Mouse (Mus musculus): ENCODE measurements around the gene Icam2.
"Not testable (repeated sequence)": the region's sequence is repeated elsewhere in the genome, so short reads cannot be mapped to it uniquely, and the experiment has no call there.

Gene Icam2

DNA sequence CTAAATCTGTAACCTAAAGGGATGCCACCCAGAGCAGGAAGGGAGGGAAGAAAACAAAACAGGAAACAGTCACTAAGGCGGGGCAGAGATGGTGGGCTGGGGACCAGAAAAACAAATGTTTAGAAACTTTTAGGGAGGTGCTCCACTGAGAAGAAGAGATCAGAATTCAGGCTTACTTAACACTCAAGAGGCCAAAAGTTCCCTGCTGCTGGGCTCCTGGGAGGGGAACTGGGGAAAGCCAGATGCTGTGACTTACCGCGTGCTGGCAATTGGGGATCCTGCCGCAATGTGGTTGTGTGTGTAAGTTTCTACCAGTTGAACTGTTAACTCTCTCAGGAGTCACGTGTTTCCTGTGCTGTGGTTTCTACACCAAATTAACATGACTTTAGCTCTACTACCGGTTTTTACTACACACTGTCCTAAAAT is at the start of gene Icam2:
Icam2 (minus strand) TSS at position 285 of the 426 bp plus-strand sequence.
- DNase-seq: no peak

DNA sequence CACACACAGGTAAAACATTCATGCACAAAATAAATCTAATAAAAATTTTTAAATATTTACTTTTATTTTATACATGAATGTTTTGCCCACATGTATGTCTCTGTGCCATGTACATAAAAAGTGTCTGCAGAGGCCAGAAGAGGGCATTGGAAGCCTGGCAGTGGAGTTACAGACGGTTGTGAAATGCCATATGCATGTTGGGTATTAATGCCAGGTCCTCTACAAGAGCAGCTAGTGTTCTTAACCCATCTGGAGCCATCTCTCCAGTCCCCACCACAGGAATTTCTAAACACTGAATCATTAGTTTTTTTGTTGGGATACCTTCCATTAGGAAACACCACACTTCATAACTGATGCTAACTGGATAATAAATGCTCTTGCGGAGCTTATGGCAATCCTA is 49.7 kb upstream of the Icam2 start:
- DNase-seq: no peak

DNA sequence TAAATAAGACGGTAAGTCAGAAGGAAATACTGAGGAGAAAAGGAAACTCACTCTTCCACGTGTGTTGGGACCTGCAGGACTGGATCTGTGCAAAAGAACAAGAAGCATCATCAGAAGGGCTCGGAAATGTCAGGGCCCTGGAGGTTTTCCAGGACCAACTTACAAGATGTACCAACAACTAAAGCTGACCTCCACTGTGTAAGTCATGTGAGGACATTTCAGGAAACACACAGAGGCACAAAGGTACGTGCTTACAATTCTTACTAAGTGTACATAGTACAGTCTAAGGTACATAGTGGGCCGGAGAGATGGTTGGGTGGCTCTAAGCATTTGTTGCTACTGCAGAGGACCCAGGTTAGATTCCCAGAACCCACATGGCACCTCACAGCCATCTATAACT is 49.2 kb upstream of the Icam2 start:
- DNase-seq: no peak

DNA sequence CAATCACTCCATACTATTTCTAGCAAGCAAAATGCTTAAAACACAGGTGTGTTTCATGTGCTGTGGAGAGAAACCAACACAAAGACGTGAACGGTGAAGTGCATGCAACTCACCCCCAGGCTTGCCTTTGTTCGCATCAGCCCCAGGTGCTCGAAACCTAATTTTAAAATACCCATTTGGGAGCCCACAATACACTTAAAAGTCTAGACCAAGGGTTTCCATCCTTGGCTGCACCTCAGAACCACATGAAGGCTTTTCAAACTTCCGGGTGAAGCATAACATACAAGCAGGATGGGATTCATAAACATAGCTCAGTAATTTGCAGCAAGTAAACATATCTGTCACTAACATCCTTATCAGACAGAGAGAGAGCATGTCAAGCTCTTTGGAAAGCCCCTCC is 42.5 kb upstream of the Icam2 start:
- no peak for DNase-seq

DNA sequence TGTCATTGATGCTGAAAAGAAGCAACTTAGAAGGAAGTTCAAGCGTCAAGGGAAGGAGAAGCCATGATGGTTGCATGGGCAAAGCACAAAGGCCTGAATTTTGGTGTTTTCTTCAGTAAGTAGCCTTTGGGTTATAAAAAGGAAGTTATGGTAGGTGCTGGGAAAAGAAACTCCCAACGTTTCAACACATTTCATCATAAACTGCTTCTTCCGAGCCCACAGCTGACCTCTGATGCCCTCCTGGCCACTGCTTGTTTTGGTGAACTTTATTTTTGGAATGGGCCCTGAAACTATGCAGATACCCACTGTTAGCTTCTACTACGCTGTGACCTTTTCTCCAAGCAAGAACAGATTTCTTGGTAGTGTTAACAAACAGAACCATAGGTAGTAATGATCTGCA is 41.8 kb upstream of the Icam2 start:
- DNase-seq: no peak

DNA sequence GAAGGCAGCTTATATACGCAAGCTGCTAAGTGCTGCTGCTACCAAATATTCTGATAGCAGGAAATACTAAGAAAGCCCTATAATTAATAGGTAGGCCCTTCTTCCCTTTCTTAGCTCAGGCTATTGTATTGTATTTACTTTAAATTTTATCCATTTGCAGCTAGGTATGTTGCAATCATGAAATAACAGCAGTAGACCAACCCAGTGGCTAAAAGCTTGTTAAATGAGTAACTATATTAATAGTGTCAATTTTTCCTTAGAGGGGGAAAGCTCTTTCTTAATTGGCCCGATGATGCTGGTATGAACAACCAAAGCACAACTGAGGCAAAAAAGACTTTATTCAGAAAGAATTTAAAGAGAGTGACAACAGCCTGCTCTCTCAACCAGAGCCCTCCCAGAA is 40.7 kb upstream of the Icam2 start:
- no peak for DNase-seq

DNA sequence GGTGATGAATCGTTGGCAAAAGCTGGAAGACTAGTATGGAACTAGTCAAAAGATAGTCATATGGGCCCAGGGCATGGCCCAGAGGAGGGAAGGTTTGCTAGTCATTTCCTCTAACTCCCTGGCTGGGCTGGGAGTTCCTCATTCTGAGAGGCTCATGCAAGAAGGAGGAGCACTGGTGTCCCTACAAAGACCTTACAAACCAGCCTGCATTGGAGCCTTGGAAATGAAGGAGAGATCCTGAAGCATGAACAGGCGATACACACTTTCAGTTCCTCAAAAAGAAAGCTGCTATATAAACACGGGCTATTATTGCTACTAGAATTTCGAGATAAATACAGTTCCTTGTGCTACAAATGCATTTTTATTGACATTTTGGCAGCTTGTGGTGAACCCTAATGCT is 40.2 kb upstream of the Icam2 start:
- DNase-seq: no peak

DNA sequence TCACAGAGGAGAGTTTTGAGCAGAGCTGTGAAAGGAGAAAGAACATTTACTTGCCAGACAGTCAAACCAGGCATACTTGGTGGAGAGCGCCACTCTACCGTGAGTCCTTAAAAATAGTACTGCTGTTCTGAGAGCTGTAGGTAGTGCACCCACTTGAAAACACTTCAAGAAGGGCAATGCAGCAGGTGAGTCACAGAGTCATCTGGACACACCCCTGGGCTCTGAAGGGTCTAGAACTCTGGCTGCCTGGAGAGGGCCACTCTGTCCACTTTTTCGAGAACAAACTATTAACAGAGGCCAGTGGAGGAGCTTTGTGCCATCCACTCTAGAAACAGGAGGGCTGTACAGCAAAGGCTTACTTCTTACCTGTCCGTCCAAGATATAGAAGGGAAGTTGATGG is 38.6 kb upstream of the Icam2 start:
- DNase-seq: no peak

DNA sequence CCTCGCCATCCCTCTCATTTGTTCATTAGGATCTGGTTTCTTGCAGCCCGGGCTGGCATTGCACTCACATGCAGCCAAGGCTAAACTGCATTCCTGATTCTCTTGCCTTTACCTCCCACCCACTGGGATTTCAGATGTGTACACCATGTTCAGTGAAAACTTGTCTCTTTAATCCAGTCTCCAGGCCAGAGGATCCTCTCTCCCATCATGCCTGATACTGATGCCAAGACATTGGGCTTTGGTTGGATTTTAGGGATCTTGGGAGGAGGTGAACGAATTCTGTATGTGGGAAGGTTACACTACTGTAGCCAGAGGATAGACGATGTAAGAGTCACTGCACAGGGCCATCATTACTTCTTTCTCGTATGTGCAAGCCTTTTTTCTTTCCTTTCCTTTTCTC is 37.3 kb upstream of the Icam2 start:
- DNase-seq: no peak

DNA sequence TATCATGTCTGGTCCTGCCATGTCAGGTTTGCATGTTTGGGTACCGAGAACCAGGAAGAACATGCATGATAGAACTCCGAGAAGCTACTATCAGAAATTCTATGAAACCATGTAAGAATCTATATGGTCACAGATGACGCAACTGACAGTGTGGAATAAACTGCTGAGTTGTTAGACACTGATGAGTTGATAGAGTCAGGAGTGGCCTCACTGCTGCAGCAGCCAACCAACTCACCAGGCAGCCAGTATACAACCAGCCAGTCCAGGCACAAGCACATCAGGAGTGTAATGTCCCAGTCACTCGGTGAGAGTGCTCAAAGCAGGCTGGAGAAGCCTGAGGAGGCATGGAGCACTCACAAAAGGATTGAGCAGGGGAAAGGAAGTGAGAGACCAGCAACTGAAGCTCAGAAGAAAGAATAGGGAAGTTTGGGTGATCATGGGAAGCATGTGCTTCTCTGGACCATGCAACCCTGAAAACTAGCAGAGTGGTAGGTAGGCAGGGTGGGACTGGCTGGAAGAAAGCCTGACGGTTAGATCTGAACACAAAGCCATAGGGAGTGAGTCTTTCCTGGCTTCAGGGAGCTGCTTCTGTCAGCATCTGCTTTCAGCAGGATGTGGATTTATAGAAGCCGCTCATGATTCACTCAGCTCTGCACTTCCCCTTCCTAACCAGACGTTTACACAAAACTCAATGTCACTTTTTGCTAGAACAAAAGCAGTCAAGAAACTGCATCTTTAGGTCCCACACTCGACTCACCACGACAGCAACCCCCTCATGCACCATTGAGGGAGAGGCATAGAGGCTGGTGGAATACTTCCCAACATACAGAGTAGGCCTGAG is 31.6 kb upstream of the Icam2 start:
- DNase-seq: no peak

DNA sequence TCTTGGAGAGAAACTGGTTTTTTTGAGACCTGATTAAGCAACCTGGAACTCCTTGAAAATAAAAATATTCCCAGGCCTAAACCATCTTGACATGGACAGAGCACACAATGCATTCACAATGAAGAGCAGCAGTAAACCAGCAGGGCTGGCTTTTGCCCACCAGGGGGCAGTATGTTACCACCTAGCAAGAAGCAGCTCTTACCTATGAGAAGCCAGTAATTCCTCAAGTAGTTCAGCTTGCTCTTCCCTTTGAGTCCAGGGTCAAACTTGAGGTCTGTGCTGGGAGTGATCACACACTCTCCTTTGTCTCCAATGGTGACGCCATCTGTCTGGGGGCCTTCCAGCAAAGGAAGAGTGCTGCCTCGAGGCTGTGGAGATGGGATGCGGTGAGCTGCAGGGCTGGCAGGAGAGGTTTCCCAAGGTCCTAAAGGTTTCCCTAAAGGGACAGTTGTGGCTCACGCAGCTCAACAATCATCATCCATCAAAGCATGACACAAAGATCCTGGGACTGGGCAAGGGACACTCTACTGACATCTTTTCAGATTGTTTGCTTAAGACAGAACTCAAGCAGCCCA is 30.8 kb upstream of the Icam2 start:
- DNase-seq: peak; percentile 88 to 89

DNA sequence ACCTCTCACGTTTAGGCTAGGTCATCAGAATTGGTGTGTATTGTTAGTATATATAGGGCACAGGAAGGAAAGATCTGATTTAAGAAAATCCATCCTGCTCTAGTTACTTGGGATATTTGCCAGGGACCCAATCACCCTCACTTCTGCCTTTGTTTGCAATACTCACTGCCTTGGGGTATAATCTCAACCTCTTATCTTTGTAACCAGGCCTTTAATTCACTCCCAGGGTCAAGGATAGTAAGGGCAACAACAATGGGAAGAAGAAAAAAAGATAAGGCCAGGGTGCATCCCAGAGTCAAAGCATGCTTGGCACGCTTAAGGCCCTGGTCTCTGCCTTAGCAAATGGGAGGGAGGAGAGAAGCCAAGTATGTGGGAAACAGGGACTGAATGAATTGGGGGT is 30.0 kb upstream of the Icam2 start:
- DNase-seq: no peak

DNA sequence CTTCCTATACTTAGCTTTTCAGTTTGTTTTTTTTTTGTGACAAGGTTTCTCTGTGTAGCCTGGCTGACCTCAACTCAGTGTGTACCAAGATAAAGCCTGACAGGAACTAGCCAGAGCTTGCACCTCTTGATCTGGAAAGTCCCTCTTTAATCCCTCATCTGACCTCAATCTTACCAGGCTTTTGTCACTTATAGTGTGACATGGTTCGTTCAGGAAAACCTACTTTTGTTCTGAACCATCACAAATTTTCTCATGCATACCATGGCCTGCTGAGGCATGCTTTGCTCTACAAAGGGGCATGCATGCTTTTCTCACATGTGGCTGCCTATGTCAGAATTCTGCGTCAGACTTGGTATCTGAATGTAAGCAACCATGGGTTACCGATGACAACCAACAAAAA is 28.5 kb upstream of the Icam2 start:
- no peak for DNase-seq

DNA sequence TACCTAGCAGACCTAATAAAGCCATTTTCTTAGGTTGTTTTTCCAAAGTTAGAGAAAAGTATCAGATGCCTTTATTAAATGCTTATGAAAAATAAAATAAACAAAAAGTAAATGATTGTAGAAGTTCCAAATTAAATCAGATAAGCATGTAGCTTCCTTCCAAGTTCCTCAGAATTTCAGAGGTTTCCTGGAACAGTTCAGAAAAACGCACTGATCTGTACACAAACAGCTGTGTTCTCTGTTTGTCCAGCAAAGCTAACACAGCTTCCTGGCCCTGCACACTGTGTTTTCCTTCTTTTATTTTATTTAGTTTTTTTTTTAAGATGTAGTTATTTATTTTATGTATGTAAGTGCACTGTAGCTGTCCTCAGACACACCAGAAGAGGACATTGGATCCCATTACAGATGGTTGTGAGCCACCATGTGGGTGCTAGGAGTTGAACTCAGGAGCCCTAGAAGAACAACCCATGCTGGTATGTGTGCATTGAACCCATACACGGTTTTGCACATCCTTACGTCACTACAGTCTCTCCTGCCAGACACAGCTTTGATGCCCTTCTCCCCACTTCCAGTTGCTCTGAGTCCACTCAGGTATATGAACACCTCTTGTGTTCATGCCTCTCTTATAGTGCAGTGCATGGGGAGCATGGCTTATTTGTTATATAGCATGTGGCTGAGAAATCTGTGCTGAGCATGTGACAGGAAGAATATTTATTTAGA is 24.9 kb upstream of the Icam2 start:
- DNase-seq: no peak

DNA sequence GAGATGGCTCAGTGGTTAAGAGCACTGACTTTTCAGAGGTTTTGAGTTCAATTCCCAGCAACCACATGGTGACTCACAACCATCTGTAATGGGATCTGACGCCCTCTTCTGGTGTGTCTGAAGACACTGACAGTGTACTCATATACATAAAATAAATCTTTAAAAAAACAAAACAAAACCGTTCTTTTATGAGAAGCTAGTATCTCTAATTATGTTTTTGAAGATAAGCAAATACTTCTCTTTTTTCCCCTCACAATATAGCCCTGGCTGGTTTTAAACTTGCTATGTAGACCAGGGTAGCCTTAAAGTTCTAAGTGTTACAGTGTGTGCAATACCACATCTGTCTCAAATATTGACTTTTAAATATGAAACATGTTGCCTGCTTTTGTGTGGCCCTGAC is 23.3 kb upstream of the Icam2 start:
- no peak for DNase-seq

DNA sequence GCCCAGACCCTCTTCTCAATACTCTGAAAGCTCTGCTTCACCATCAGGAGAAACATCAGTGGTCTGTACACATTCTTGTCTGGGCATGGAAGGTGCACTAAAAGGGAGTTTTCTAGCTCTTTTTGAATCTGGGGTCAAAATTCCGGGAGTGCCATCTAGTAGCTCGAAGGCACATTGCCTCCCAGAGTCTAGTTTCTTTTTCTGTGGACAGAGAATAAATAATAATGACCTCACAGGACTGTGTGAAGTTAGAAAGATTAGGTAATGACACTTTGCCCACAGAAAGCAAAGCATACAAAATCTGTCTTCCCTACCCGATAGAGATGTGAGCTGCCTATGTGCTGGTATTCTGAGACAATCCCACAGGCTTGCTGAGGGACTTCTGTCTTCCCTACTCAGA is 22.6 kb upstream of the Icam2 start:
- DNase-seq: no peak

DNA sequence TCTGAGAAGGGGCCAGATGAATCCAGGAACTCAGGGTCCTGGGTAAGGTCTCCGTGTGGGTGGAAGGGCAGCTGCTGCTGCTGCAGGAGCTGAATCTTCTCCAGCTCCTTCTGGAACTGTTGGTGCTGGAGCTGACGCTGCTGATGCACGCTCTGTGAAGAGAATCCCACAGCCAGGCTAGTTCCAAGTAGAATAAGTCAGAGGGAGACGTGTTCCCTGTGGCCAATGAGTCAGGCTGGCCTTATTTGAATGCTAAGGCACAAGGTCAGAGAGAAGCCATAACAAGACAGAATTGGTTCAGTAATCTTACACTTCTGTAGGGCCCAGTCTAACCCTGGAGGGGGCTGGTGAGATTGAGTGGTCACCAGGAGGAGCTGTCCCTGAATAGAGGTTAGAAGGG is 22.1 kb upstream of the Icam2 start:
- DNase-seq: no peak

DNA sequence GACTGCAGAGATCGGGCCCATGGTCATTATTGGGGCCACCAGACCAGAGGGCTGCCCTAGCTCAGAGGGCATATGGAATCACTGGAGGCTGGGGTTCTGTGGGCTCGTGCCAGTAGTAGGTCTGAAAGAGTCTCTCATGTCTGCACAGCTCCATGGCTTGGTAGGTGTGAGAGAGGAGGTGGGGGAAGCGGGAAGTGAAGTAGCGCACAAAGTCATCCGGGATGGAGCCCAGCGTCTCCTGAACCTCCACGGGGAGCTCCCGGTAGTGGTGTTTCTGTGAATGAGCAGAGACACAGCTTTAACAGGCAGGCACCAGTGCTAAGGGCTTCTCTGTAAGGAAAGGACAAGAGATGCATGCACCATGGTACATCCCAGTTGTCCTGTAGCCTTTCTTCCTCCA is 10.6 kb upstream of the Icam2 start:
- no peak for DNase-seq

DNA sequence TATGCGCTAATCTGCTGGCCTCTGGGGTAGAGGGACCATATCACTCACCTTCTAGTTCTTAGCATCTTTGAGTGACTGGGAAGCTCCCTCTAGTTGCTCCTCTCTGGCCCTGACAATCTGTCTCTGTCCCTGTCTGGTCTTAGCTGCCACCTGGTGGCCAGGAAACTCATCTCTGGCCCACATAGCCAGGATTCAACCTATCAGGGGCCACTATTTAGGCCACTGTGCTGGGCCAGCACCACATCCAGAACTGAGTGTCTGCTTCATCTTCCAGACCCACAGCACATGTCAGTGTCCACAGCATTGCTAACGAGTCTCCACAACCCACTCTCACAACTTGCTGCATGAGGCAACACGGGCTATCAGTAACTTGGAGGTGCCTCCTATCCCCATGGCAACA is 9.8 kb upstream of the Icam2 start:
- peak; percentile 35 to 59 for DNase-seq

DNA sequence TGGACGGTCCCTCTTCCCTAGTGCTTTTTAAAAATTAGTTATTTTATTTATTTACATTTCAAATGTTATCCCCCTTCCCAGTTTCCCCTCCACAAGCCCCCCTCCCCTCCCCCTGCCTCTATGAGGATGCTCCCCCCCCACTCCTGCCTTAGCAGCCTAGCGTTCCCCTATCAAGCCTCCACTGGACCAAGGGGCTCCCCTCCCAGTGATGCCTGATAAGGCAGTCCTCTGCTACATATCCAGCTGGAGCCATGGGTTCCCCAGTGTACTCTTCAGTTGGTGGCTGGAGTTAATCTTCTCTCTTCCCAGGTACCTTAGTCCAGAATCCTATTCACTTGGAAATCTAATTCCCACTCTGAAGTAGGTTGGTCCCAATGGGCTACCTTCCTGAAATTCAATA is 6.2 kb upstream of the Icam2 start:
- not testable (repeated sequence) for DNase-seq

DNA sequence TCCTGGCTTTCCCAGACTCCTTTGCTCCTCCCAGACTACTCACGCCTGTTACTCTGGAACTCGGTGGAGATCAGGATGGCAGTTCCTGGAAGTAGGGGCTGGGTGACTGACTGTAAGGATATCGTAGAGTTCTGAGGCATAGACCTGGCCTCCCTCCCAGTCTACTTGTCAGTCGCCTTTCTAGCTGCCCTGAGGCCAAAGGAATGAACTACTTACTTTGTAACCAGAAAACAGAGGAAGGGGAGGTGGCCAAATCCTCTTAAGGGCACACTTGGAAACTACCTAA is 5.4 kb upstream of the Icam2 start:
- no peak for DNase-seq

DNA sequence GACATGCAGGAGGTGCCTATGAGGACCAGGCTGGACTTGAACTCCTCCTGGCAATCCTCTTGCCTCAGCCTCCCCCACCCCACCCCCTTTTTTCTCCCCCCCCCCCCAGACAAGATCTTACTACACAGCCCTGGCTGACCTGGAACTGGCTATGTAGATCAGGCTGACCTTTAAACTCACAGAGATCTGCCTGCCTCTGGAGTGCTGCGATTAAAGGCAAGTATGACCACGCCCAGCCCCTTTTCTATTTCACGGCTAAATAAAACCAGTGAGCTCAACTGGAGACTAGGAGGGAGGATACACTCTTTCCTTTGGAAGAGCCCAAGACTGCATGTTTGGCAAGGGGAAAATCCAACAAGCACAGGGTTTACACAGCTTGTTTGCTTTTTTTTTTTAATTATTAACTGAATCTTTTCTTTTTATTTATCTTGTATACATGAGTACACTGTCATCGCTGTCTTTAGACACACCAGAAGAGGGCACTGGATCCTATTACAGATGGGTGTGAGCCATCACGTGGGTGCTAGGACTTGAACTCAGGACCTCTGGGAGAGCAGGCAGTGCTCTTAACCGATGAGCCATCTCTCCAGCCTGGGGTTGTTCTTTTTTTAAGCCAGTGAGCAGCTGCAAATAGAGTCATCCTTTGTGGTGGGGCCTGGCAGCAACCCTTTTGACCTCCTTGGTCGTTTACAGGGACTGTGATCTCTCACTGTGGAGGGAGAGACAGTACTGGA is 4.9 kb upstream of the Icam2 start:
- DNase-seq: no peak

DNA sequence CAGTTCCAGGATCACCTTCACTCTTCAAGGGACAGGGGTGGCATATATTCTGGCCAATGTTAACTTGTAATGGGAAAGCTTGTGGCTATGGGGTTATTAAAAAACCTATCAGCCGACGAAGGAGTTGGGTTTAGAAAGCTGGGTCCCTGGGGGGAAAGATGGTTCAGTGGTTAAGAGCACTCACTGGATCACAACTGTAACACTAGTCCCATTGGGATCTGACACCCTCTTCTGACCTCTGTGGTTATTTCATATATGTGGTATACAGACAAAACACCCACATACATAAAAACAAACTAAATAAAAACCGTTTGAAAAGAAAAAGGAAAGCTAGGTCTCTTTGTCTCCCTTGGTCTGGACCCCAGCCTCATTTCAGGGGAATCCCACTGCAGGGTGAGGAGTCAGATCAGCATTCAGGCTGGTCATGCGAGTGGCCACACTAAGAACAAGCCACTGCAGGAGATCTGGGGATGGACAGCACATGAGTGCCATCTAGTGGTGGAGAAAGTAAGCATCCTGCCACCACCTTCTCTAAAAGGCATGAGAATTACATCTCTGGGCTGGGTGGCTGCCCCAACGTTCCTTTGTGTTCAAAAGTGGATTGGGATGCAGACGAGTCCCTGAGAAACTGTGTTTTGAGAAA is 3.8 kb upstream of the Icam2 start:
- DNase-seq: peak; percentile 85 to 87
